Mouse (Mus musculus) brain, embryonic 14.5 days (tissue): Measurements from ENCODE around the gene Lrrc20.

Source experiments
- CTCF ChIP-seq: fragments of 200-500 bp; IDR thresholded peaks from 2 replicates; pipeline ENCODE4 v1.5.1; 2012; ENCODE audit warnings: inconsistent platforms, mild to moderate bottlenecking, moderate library complexity, borderline replicate concordance; ENCODE audit not compliant: insufficient read depth, insufficient read length; ENCODE audit errors: extremely low read depth
- POLR2A ChIP-seq: fragments of 200-500 bp; IDR thresholded peaks from 2 replicates; pipeline ENCODE4 v1.6.1; 2012; ENCODE audit warnings: mild to moderate bottlenecking, inconsistent platforms, borderline replicate concordance; ENCODE audit not compliant: poor library complexity, insufficient read depth, insufficient read length, severe bottlenecking; ENCODE audit errors: extremely low read depth

GRCm38 (mm10) chr10:61626551-61626950 lies 150.9 kb downstream of the Lrrc20 start:
- TF ChIP-seq CTCF = no peak
- TF ChIP-seq POLR2A = no peak
